In the genomic region with DNA sequence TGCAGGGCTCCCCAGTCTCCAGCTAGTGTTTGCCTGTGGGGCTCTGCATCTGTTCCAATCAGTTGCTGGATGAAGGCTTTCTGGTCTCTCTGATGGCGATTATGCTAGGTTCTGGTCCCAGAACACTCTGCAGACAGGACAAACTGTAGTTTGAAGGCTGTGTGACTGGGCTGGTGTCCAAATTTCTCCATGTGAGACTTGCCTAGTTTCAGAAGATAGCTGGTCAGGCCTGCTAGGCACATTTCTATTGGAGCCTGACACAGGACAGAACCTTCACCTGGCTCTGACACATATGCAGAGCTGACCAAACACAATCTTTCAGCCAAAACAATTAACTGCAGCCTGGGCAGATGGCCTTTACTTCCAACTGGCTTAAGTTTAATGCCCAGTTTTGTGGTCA, we compare ENCODE assay signal across 11 mouse cellular contexts.
DNase-seq lines count a peak whose midpoint lies in the region; ATAC-seq and TF ChIP-seq lines count a peak whose summit lies in the region.
"Had no signal": no experiment of that assay in that cellular context is flagged by ENCODE, and none has a peak within 500 bp of the region (broad histone marks: within the 10 kb centered on the region; RNA-seq: fewer than 3 reads in every experiment).

No protein-coding gene starts in this region.

- peak; percentile 30 to 67 for DNase-seq in adrenal gland, adult (ENCODE audit: inconsistent age in 2 of 2, low spot score in 1 of 2)
- no peak for DNase-seq in adrenal gland, adult 18-20 months (ENCODE audit: low spot score in 2 of 2)
- DNase-seq in hindbrain, embryonic 10.5 days (ENCODE audit: low spot score), result no peak
- DNase-seq in midbrain, postnatal 0 days (ENCODE audit: low spot score), result peak; percentile 72
- peak; percentile 67 for DNase-seq in hindbrain, postnatal 0 days (ENCODE audit: low spot score)
- no peak for DNase-seq in kidney, postnatal 14 days
- DNase-seq: right cerebral cortex, postnatal 14 days had no signal

- no peak for ATAC-seq in hindbrain, embryonic 12.5 days (ENCODE audit: low FRiP score)
- ATAC-seq in midbrain, postnatal 0 days (ENCODE audit: low FRiP score), result no peak
- no peak for ATAC-seq in midbrain, embryonic 15.5 days (replicated peaks)
- ATAC-seq in hindbrain, postnatal 0 days, result peak; percentile 63
- ATAC-seq: midbrain, embryonic 13.5 days had no signal

- H3K4me1 ChIP-seq in hindbrain, embryonic 10.5 days (replicated peaks), result peaks cover 13% of the 10 kb centered on the region; the same call in 1 of the 2 replicates
- H3K4me1 ChIP-seq in hindbrain, embryonic 12.5 days, result peaks cover 21% of the 10 kb centered on the region
- H3K4me1 ChIP-seq in midbrain, postnatal 0 days (ENCODE audit: insufficient read depth, low read length), result no peaks in the 10 kb centered on the region
- peaks cover 8% of the 10 kb centered on the region for H3K4me1 ChIP-seq in midbrain, embryonic 15.5 days
- 0 out of 2 replicates have a peak, but pooled peaks cover 3% of the 10 kb centered on the region for H3K4me1 ChIP-seq in hindbrain, postnatal 0 days (ENCODE audit: insufficient read depth, low read length)

- no peak overlapping the region for H3K4me2 ChIP-seq in hindbrain, embryonic 12.5 days (replicated peaks)
- H3K4me2 ChIP-seq in midbrain, postnatal 0 days (ENCODE audit: low read depth, low read length, poor library complexity, severe bottlenecking), result no peak overlapping the region
- H3K4me2 ChIP-seq in midbrain, embryonic 15.5 days, result no peak overlapping the region
- no peak overlapping the region for H3K4me2 ChIP-seq in hindbrain, postnatal 0 days (ENCODE audit: low read depth, low read length)
- H3K4me2 ChIP-seq: limb, embryonic 12.5 days; midbrain, embryonic 13.5 days had no signal

- WGBS in hindbrain, embryonic 10.5 days, result 81% methylated on average over 1 of the region's 1 CpGs
- WGBS in hindbrain, embryonic 12.5 days, result 74% methylated on average over 1 of the region's 1 CpGs
- WGBS in midbrain, postnatal 0 days, result 57% methylated on average over 1 of the region's 1 CpGs
- WGBS in midbrain, embryonic 15.5 days, result 72% methylated on average over 1 of the region's 1 CpGs
- WGBS in hindbrain, postnatal 0 days, result 44% methylated on average over 1 of the region's 1 CpGs

- no peak overlapping the region for H3K4me3 ChIP-seq in hindbrain, embryonic 10.5 days
- no peak overlapping the region for H3K4me3 ChIP-seq in hindbrain, embryonic 12.5 days
- H3K4me3 ChIP-seq in midbrain, postnatal 0 days (ENCODE audit: low read depth, low read length), result no peak overlapping the region
- no peak overlapping the region for H3K4me3 ChIP-seq in midbrain, embryonic 15.5 days
- no peak overlapping the region for H3K4me3 ChIP-seq in hindbrain, postnatal 0 days (ENCODE audit: low read length)
- H3K4me3 ChIP-seq: limb, embryonic 12.5 days; midbrain, embryonic 13.5 days had no signal

- no peaks in the 10 kb centered on the region for H3K27me3 ChIP-seq in hindbrain, embryonic 10.5 days (ENCODE audit: insufficient read depth, poor library complexity, severe bottlenecking)
- no peaks in the 10 kb centered on the region for H3K27me3 ChIP-seq in hindbrain, embryonic 12.5 days
- no peaks in the 10 kb centered on the region for H3K27me3 ChIP-seq in midbrain, postnatal 0 days (ENCODE audit: insufficient read depth, low read length)
- H3K27me3 ChIP-seq in midbrain, embryonic 15.5 days (replicated peaks), result no peaks in the 10 kb centered on the region
- H3K27me3 ChIP-seq in hindbrain, postnatal 0 days (ENCODE audit: insufficient read depth, low read length), result no peaks in the 10 kb centered on the region
- H3K27me3 ChIP-seq: limb, embryonic 12.5 days; midbrain, embryonic 13.5 days had no signal

- H3K27ac ChIP-seq in hindbrain, embryonic 10.5 days, result 0 out of 2 replicates have a peak overlapping the region, but pooled peaks have one; percentile 29
- no peak overlapping the region for H3K27ac ChIP-seq in hindbrain, embryonic 12.5 days
- H3K27ac ChIP-seq in midbrain, postnatal 0 days (ENCODE audit: low read depth, low read length), result no peak overlapping the region
- H3K27ac ChIP-seq in midbrain, embryonic 15.5 days, result no peak overlapping the region
- peak overlapping the region; percentile 49 for H3K27ac ChIP-seq in hindbrain, postnatal 0 days
- H3K27ac ChIP-seq: limb, embryonic 12.5 days had no signal

- no peaks in the 10 kb centered on the region for H3K9me3 ChIP-seq in hindbrain, embryonic 10.5 days
- no peaks in the 10 kb centered on the region for H3K9me3 ChIP-seq in hindbrain, embryonic 12.5 days (replicated peaks)
- H3K9me3 ChIP-seq in midbrain, postnatal 0 days (ENCODE audit: low read length), result no peaks in the 10 kb centered on the region
- H3K9me3 ChIP-seq in midbrain, embryonic 15.5 days, result no peaks in the 10 kb centered on the region
- H3K9me3 ChIP-seq in hindbrain, postnatal 0 days (ENCODE audit: low read length), result no peaks in the 10 kb centered on the region
- H3K9me3 ChIP-seq: limb, embryonic 12.5 days; midbrain, embryonic 13.5 days had no signal

- TF ChIP-seq CTCF in midbrain, postnatal 0 days (IDR thresholded peaks at IDR 0.05), result no peak
- TF ChIP-seq CTCF in hindbrain, postnatal 0 days (IDR thresholded peaks at IDR 0.05; ENCODE audit: low read depth), result no peak

- no peaks in the 10 kb centered on the region for H3K36me3 ChIP-seq in hindbrain, embryonic 10.5 days
- no peaks in the 10 kb centered on the region for H3K36me3 ChIP-seq in hindbrain, embryonic 12.5 days
- no peaks in the 10 kb centered on the region for H3K36me3 ChIP-seq in midbrain, postnatal 0 days (ENCODE audit: insufficient read depth, low read length)
- no peaks in the 10 kb centered on the region for H3K36me3 ChIP-seq in midbrain, embryonic 15.5 days (replicated peaks)
- no peaks in the 10 kb centered on the region for H3K36me3 ChIP-seq in hindbrain, postnatal 0 days (ENCODE audit: insufficient read depth, low read length)
- H3K36me3 ChIP-seq: limb, embryonic 12.5 days; midbrain, embryonic 13.5 days had no signal

- H3K9ac ChIP-seq in hindbrain, embryonic 12.5 days, result no peak overlapping the region
- H3K9ac ChIP-seq in midbrain, postnatal 0 days (replicated peaks; ENCODE audit: low read length, poor library complexity, severe bottlenecking), result no peak overlapping the region
- no peak overlapping the region for H3K9ac ChIP-seq in midbrain, embryonic 15.5 days
- no peak overlapping the region for H3K9ac ChIP-seq in hindbrain, postnatal 0 days (replicated peaks; ENCODE audit: low read length)
- H3K9ac ChIP-seq: limb, embryonic 12.5 days; midbrain, embryonic 13.5 days had no signal

Comparison
In these comparisons a context has a peak if more than half of its experiments do, and no peak if none do; other contexts are left out.
1. DNase-seq: peak in adrenal gland, adult (2 of 2), midbrain, postnatal 0 days (single experiment) and hindbrain, postnatal 0 days (single experiment); none in adrenal gland, adult 18-20 months (0 of 2), hindbrain, embryonic 10.5 days (single experiment) and kidney, postnatal 14 days (single experiment).
2. H3K27ac ChIP-seq: peak in hindbrain, embryonic 10.5 days (single experiment) and hindbrain, postnatal 0 days (single experiment); none in hindbrain, embryonic 12.5 days (single experiment), midbrain, postnatal 0 days (single experiment) and midbrain, embryonic 15.5 days (single experiment).